Mouse (Mus musculus) brain, embryonic 14.5 days (tissue): ENCODE results near the gene Limch1. TPM values are rescaled to one million over a fixed set of nuclear protein-coding genes. Genes with fewer than 3 reads are reported as not detected.
A peak's percentile ranks its signal among the peaks of the same experiment; 100 is the strongest.

Source experiments
- DNase-seq: peaks from one replicate; pipeline ENCODE4 v3.0.0-alpha.2; 2011; ENCODE audit warnings: low read depth
- CTCF ChIP-seq: fragments of 200-500 bp; IDR thresholded peaks from 2 replicates; pipeline ENCODE4 v1.5.1; 2012; ENCODE audit warnings: inconsistent platforms, mild to moderate bottlenecking, moderate library complexity, borderline replicate concordance; ENCODE audit not compliant: insufficient read depth, insufficient read length; ENCODE audit errors: extremely low read depth
- POLR2A ChIP-seq: fragments of 200-500 bp; IDR thresholded peaks from 2 replicates; pipeline ENCODE4 v1.6.1; 2012; ENCODE audit warnings: mild to moderate bottlenecking, inconsistent platforms, borderline replicate concordance; ENCODE audit not compliant: poor library complexity, insufficient read depth, insufficient read length, severe bottlenecking; ENCODE audit errors: extremely low read depth
- polyA plus RNA-seq: library from polyadenylated mRNA; depleted of rRNA; stranded (reverse); fragments of >200 nt; gene quantifications from 2 replicates; pipeline ENCODE4 v1.2.3, GENCODE M21; 2012

Gene Limch1
- polyA plus RNA-seq, 1 experiment, result 37.8 TPM

- DNase-seq, result peak; percentile 26
- TF ChIP-seq CTCF, result no peak
- no peak for TF ChIP-seq POLR2A
Measured at GRCm38 (mm10) chr5:66933134-66933804, 187.6 kb downstream of the Limch1 start.

DNA sequence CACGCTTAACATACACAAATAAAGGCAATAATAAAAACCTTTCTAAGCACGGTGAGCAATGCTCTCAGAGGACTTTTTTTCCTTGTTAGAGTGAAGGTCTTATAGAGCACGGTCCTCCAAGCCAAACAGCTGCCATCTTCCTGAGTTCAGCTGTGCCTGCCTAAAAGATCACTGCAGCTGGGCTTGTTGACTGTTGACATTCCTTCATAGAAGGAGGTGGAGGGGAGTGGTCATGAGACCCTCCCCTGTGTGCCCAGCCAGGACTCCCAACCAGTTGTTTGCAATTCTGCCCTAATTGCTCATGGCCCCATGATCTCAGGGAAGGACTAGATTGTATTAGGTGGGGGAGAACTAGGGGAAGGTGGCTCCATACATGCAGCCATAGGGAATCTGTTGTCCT lies 189.0 kb downstream of the Limch1 start:
- no peak for DNase-seq

GRCm38 (mm10) chr5:66937376-66937775 lies 191.7 kb downstream of the Limch1 start:
- TF ChIP-seq POLR2A, result no peak
- TF ChIP-seq CTCF, result no peak
- DNase-seq, result no peak

More for the DNA sequence above, 189.0 kb downstream of the Limch1 start:
- no peak for TF ChIP-seq POLR2A
- TF ChIP-seq CTCF, result no peak

- no peak for TF ChIP-seq POLR2A
- no peak for TF ChIP-seq CTCF
- DNase-seq, result no peak
Measured at GRCm38 (mm10) chr5:66941710-66942450, 196.3 kb downstream of the Limch1 start.

DNA sequence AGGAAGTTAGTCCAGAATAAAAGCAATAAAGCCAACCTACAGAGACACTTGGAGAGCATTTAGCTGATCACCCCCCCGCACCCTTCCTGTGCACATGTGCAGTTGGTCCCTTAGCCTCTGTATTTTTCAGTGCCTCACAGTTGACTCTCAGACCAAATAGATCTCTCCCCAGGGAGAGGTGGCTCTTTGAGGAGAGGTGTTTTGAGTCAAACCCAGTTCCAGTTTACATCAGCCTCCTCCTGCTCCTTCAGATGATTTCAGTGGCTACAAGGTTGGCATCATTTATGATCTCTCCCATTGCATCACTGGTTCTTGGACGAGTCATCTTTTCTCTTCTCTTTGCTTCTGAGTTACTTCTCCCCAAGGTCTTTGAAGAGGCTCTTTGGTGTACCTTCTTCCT lies 197.3 kb downstream of the Limch1 start:
- no peak for DNase-seq
- TF ChIP-seq CTCF (no peak), POLR2A (no peak)

- TF ChIP-seq POLR2A, result no peak
- DNase-seq, result peak; percentile 81
Measured at GRCm38 (mm10) chr5:66943521-66943920, 197.9 kb downstream of the Limch1 start.

DNA sequence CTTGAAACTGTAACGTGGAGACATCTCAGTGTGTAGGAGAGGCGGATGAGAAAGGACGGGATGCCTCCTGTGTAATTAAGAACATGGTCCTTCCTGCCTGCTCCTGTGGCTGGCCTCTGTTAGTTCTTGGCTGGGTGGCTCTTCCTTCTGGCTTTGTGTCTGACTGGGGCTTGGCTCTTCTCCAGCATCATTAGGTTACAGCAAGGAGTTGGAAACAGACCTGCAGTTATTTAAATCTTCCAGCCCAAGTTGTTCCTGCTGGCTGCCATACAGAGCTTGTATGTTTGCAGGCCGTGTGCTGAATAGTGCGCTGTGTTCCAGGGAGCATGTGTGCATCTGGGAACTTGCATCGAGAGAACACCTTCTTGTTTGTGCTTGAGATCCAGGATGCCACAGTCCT lies 202.3 kb downstream of the Limch1 start:
- DNase-seq, result peak; percentile 95
- TF ChIP-seq POLR2A (no peak), CTCF (no peak)

DNA sequence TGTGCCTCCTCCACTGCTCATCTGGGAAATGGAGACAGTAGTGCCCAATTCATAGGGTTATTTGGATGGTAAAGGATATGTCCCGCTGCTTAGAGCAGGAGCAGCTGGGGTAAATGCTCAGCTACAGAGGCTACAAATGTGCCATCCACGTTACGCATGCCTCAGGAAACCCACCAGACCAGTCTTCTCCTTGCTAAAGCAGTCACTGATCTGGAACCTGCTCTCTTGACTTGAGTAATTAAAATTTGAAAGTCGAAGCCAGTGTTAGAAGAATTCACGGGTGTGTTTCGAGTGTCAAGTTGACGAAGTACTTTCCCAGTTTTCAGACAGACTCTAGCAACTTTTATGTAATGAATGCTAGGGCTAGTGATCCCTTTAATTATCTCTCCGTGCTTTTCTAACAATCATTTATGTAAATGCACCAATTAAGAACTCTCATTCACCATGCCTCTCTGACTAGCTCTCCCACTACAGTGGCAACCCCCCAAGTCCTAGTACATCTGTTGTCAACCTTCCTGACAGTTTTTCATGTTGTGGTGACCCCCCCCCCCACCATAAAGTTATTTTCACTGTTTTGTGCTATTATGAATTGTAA lies 203.6 kb downstream of the Limch1 start:
- TF ChIP-seq CTCF (no peak), POLR2A (no peak)
- DNase-seq, result peak; percentile 88

GRCm38 (mm10) chr5:66953375-66953774 lies 207.7 kb downstream of the Limch1 start:
- TF ChIP-seq CTCF, result no peak
- no peak for TF ChIP-seq POLR2A
- peak; percentile 31 for DNase-seq

GRCm38 (mm10) chr5:66953971-66954644 lies 208.5 kb downstream of the Limch1 start:
- TF ChIP-seq CTCF (no peak), POLR2A (no peak)

GRCm38 (mm10) chr5:66955245-66955644 lies 209.6 kb downstream of the Limch1 start:
- DNase-seq, result no peak
- TF ChIP-seq CTCF (no peak), POLR2A (no peak)

More at GRCm38 (mm10) chr5:66953971-66954644, 208.5 kb downstream of the Limch1 start:
- DNase-seq, result peak; percentile 93
